Mouse (Mus musculus): Measurements from ENCODE around the gene Dars. TPM values are rescaled to one million over a fixed set of nuclear protein-coding genes. Genes with fewer than 3 reads are reported as not detected.

Dars gene
- total RNA-seq (2021), result 10 to 100 TPM; 68.7 to 70.1 TPM

GRCm38 (mm10) chr1:128416584-128417532 lies at the start of gene Dars:
Gene Dars (minus strand): TSS chr1:128417368.
- DNase-seq (ENCODE audit: extremely low spot score in 1 of 2, low spot score in 1 of 2), result peak; percentile 84

DNA sequence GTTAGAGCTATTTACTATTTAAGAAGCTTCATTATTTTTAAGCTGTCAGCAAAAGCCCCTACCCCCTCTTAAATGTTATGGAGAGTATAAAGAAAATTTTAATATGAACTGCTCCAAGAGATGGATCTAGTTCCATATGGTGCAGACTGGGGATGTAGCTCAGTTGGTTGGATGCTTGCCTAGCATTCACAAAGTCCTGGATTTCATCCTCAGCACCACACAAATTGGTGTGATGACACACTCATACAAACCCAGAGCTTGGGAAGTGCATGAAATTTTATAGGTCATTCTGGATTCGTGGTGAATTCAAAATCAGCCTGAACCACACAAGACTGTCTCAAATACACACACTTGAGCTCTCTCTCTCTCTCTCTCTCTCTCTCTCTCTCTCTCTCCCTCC lies 49.7 kb upstream of the Dars start:
- no peak for DNase-seq (ENCODE audit: extremely low spot score in 1 of 2, low spot score in 1 of 2)

- DNase-seq (ENCODE audit: extremely low spot score in 1 of 2, low spot score in 1 of 2), result no peak
Observed at GRCm38 (mm10) chr1:128463478-128463877, 46.3 kb upstream of the Dars start.

- no peak for DNase-seq (ENCODE audit: extremely low spot score in 1 of 2, low spot score in 1 of 2)
Observed at GRCm38 (mm10) chr1:128462389-128462788, 45.2 kb upstream of the Dars start.

GRCm38 (mm10) chr1:128460780-128461179 lies 43.6 kb upstream of the Dars start:
- no peak for DNase-seq (ENCODE audit: extremely low spot score in 1 of 2, low spot score in 1 of 2)

GRCm38 (mm10) chr1:128459439-128459838 lies 42.3 kb upstream of the Dars start:
- DNase-seq (ENCODE audit: extremely low spot score in 1 of 2, low spot score in 1 of 2), result no peak

- DNase-seq (ENCODE audit: extremely low spot score in 1 of 2, low spot score in 1 of 2), result no peak
Observed at GRCm38 (mm10) chr1:128459011-128459410, 41.8 kb upstream of the Dars start.

DNA sequence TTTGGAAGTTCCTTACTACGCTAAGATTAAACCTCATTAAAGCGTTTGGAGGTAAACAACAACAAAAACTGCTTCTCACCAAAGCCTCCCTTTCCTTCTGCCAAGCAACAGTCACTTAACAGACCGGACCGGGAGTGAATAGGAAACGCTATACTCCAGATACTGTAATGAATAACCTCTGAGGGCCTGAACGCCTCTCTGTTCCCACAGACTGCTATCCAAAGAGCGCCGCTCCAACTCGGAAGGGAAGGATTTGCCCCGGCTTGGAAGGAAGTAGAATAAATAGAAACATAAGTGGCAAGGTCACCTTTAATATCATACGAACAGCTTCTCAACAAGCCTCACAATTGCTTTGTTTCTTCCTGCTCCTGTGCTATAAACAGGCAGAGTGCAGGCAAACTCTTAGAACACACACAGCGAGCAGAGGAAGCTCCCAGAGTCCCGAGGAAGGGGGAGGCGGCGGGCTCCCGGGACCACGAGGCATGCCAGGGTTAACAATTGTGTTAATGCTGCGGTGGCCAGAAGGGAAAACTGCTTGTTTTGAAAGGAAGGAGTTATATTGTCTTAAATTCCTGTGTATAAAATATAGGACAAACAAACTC lies 39.8 kb upstream of the Dars start:
- DNase-seq (ENCODE audit: extremely low spot score in 1 of 2, low spot score in 1 of 2), result no peak

DNA sequence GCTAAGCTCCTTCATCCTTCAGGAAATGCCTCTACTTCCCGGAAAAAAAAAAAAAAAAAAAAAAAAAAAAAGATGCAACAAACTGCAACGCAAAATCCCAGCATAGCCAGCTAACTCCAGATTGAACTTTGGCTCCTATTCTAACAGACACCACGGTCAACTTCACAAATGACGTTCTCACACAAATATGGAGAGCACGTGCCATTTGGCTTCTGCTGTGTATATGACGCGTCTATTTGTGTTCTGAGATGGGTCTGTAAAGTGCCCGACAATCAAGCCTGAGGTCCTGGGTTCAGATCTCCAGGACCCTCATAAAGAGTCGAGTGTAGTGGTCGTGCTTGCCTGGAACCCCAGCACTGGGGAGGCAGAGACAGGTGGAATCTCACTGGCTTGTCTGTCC lies 39.1 kb upstream of the Dars start:
- DNase-seq (ENCODE audit: extremely low spot score in 1 of 2, low spot score in 1 of 2), result no peak

DNA sequence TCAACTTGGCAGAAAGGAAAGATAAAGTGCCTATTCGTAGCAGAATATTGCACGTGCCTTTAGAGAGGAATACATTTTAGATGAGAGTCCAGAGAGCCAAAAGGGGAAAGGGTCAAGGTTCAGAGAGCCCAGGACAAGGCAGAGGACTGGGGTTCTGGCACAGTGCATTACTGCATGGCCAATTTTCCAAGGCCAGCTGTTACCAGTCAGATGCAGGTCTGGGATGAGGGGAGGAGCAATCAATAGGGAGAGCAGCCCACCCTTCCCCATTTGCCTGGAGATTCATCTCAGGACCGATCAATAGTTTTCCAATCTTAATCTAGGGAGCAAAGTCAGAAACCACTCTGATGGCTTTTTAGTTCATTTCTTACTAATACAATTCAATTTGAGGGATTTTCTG lies 35.0 kb upstream of the Dars start:
- DNase-seq (ENCODE audit: extremely low spot score in 1 of 2, low spot score in 1 of 2), result no peak

- no peak for DNase-seq (ENCODE audit: extremely low spot score in 1 of 2, low spot score in 1 of 2)
Observed at GRCm38 (mm10) chr1:128451183-128451582, 34.0 kb upstream of the Dars start.

GRCm38 (mm10) chr1:128447206-128447902 lies 30.2 kb upstream of the Dars start:
- DNase-seq (ENCODE audit: extremely low spot score in 1 of 2, low spot score in 1 of 2), result no peak

DNA sequence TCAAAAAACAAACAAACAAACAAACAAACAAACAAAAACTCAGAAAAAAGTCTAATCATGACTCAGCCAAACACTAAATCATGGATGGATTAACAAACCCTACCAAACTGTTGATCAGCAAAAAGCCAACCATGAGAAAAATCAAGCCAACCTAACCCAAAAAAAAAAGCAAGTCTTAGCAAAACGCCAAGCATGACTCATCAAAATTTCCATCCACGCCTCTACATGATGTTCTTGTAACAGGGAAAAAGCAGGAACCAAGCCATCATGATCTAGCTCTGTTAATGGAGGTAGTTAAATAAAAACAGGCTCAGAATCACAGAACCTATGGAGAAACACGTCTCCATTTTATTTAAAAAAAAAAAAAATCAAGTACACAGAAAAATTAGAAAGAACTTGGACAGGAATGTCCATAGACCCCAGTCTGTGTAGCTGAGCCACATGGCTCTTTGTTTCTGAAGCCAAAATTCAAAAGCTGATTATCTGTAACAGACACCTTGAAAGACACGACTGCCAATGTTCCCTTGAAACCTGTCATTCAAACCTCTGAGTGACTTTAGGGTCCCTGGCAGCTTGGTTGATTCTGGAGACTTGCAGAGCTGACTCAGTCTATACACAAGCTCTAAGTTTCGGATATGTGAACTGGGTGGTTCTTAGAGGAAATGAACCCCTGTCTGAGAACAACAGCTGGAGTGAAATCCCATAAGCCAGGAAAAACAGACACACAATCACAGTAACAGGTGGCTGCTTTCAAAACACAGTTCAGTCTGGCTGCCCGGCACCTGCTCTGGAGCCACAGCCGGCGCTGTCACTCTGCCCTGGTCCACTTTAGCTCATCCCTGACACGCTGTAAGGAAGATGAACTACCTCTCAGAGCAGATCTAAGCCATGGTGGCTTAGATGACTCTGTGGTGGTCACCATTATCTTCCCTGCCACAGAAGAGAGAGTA lies 27.0 kb upstream of the Dars start:
- no peak for DNase-seq (ENCODE audit: extremely low spot score in 1 of 2, low spot score in 1 of 2)

DNA sequence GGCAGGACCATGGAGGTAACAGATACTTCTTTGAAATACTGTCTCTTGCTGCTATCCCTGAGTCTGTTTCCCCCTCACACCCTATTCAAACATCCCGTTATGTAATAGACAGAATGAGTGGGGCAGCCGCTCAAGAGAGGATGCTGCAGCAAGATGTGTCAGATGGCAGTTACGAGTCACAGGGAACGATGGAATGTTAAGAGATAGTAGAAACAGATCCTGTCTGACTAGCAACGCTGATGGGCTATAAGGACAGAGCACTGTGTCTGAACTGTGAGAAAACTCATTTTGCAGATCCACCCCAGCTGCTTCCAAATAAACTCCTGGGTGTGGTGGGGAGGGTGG lies 23.9 kb upstream of the Dars start:
- no peak for DNase-seq (ENCODE audit: extremely low spot score in 1 of 2, low spot score in 1 of 2)

- DNase-seq (ENCODE audit: extremely low spot score in 1 of 2, low spot score in 1 of 2), result peak in 1 of 2 experiments; percentile 17
Observed at GRCm38 (mm10) chr1:128440386-128441128, 23.4 kb upstream of the Dars start.

DNA sequence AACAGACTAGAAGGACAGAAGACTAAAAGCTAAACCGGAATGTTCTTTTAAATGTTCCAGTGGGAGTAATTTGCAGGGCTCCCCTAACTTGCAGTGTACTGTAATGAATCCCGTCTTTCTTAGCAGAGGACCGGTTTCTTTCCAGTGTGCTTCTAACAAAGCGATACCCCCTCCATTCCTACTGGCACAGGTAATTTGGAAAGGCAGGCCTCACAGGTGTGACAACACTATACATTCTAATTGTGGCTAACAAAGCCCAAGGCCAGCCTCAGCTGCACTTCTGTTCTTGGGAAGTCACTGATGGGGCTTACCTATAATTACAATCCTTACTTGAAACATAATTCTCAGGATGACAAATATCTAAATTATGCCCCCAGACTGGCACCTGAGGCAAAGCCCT lies 22.4 kb upstream of the Dars start:
- no peak for DNase-seq (ENCODE audit: extremely low spot score in 1 of 2, low spot score in 1 of 2)

- DNase-seq (ENCODE audit: extremely low spot score in 1 of 2, low spot score in 1 of 2), result no peak
Observed at GRCm38 (mm10) chr1:128438526-128438925, 21.4 kb upstream of the Dars start.

DNA sequence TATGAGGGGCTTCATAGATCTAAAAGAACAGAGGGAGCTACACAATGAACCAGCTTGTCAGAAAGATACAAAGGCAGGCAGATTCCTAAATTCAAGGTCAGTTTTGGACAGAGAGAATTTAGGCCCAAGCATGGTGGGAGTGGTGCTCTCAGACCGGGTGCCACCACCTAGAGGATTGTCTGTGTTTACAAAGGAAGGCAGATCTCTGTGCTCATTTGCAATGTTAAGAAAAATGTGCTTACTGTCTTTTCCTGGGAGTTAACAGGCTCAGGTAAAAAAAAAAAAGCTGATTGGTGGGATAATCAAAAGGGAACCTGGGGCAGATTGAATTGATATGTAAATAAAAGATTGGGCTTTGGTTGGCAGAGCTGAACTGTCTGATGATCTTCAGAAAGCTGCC lies 20.1 kb upstream of the Dars start:
- DNase-seq (ENCODE audit: extremely low spot score in 1 of 2, low spot score in 1 of 2), result no peak

GRCm38 (mm10) chr1:128436015-128436414 lies 18.8 kb upstream of the Dars start:
- DNase-seq (ENCODE audit: extremely low spot score in 1 of 2, low spot score in 1 of 2), result no peak

GRCm38 (mm10) chr1:128435551-128435950 lies 18.4 kb upstream of the Dars start:
- no peak for DNase-seq (ENCODE audit: extremely low spot score in 1 of 2, low spot score in 1 of 2)

Data from layer of hippocampus, postnatal 25 days (tissue).